Mouse (Mus musculus) urinary bladder, postnatal 36 days (tissue): ENCODE data around the gene Cpn2.

Source experiments
- DNase-seq, 2 experiments: peaks; one replicate each; pipeline ENCODE4 v3.0.0; 2022; ENCODE audit warnings: low spot score in 2 of 2, mixed read lengths in 1 of 2

Cpn2 gene

GRCm38 (mm10) chr16:30280676-30281297, 13.5 kb upstream of the Cpn2 start:
- no peak for DNase-seq

GRCm38 (mm10) chr16:30278406-30278805, 11.1 kb upstream of the Cpn2 start:
- no peak for DNase-seq

DNA sequence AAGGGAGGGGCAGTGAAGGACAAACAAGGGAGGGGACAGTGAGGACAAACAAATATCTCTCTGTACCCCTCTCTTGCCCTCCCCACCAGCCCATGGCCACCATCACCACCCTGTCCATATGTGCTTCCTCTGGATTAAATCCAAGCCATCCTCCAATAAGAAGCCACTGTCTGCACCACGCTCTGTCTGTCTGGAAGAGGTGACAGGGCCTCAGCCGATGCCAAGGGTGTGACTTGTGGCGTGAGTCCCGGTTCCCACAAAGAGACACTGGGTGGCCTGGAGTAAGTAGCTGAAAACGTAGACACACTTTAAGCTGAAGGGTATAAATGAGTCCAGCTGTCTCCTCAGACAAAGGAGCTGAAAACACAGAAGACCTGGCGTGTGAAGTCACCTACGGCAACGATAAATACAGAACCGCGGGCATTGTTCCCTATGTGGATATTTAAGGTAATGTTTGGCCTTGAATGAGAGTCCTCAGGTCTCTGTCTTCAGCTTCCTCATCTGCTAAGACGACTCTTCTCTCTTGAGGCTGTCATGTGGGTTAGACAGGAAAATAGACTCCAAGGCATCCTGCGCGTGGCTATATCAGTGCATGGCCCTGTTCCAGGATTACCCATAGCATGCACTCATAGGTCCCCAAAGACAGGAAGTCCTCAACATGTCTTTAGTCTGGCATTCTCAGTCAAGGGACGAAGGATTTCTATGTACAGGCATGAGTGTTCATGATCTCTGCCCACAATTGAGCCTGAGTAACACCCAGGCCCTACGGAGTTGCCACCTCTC, 8.4 kb upstream of the Cpn2 start:
- DNase-seq: no peak

- DNase-seq: no peak
Measured at GRCm38 (mm10) chr16:30273065-30273464, 5.8 kb upstream of the Cpn2 start.

DNA sequence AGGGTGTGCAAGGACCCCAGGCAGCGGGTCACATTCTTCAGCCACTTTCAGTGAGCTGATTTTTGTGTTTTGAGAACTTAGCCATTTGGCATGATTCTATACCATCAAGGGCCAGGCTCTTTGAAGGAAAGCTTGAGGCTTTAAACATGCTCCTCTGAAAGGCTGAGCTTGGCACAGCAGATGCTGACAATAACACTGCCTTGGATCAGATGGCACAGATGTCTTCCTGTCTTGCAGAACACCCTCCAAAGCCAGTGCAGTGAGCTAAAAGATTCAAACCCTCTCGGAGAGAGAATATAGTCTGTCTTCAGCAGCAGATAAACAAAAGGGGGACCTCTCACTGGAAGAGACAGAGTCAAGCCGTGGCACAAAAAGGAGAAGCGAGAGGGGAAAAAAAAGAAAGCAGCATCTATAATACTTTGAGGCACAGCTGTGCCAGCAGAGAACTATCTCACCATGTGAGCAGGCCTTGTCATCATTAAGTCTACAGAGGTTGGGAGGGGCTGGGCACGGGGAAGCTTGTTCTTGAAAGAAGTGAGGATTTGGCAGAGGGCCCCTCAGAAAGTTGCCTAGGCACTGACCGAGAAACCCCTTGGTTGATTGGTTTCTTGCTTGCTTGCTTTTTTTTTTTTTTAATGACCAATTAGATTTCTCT, 4.8 kb upstream of the Cpn2 start:
- DNase-seq: no peak

GRCm38 (mm10) chr16:30271223-30271761, 4.0 kb upstream of the Cpn2 start:
- no peak for DNase-seq

- no peak for DNase-seq
Measured at GRCm38 (mm10) chr16:30266561-30266960, 738 bp downstream of the Cpn2 start.

GRCm38 (mm10) chr16:30265611-30266010, 1.7 kb downstream of the Cpn2 start:
- no peak for DNase-seq

DNA sequence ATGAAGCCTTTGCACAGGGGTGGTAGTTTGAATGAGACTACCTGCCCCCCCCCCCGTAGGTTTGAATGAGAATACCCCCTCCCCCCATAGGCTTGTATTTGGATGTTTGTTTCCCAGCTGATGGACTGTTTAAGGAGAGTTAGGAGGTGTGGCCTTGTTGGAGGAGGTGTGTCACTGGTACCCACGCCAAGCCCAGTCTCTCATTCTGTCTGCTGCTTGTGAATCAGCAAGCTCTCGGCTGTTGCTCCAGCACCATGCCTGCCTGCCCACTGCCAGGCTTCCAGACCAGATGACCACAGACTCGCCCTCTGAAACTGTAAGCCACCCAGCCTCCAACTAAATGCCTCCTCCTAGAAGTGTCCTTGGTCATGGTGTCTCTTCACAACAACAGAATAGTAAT, 4.1 kb downstream of the Cpn2 start:
- DNase-seq: no peak

DNA sequence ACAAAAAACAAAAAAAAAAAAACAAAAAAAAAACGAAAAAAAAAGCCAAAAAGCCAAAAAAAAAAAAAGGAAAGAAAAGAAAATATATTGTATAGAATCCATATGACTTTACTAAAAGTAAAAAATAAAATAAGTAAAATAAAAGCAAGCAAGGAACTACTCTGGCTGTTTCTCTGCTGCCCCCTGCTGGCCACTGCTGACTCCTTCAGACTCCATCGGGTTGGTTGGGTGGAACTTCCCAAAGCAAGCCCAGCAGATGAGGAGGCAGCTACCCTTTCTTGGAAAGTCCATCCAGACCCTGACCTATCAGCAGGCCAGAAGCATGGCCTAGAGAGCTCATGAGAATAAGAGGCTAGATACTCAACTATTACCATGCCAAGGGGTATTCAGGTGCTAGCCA, 4.6 kb downstream of the Cpn2 start:
- peak; percentile 53 to 61 for DNase-seq

DNA sequence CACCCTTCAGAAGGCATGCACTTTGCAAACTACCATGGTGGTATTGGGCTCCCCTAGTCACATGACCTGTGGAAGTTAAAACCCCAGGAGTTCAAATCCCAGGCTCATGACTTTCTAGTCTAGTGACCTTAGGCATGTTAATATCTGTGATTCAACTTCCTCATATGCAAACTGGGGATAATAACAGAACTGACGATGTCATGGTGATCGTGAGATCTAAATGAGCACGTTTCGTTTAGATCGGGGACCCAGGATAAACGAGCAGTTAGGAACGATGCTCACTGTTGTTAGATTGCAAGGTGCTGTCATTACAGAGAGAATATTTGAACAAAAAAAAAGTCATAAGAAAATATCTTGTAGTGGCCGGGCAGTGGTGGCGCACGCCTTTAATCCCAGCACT, 5.1 kb downstream of the Cpn2 start:
- no peak for DNase-seq

DNA sequence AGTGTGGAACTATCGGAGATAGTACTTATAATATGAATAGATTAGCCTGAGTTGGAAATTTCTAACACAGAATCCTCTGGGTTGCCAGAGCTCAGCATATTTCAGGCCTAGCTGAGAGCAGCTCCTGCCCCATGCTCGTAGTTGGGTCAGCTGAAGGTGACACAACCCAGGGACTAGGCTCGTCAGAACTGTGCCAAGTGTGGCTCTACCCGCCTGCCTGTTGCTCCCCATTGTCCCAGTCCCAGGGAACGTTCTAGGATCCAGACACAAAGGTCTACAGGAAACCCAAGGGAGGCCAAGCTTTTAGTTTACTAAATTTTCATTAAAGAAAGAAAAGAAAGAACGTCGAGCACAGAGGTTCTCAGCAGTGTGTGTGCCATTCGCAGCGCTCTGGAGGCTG, 6.0 kb downstream of the Cpn2 start:
- no peak for DNase-seq

DNA sequence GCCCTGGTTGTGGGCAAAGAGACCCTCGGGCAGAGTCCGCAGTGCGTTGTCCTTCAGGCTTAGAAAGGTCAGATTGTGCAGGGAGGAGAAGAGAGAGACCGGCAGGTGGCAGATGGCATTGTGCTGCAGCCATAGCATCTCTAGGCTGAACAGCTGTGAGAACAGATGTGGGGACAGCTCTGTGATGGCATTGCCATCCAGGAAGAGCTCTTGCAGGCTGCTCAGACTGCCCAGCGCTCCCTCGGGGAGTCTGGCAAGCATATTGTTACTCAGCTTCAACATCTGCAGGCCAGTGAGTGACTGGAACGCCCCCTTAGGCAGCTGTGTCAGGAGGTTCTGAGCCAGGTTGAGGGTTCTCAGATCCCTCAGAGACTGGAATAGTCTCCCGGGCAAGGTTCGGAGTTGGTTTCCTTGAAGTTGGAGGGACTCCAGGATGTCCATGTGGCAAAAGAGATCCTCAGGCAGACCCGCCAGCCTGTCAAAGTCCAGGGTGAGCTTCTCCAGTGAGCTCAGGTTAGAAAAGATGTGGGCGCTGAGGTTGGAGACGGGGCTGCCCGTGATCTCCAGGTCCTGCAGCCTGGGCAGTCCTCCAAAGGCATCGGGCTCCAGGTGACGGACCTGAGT, 7.2 kb downstream of the Cpn2 start:
- DNase-seq: no peak

DNA sequence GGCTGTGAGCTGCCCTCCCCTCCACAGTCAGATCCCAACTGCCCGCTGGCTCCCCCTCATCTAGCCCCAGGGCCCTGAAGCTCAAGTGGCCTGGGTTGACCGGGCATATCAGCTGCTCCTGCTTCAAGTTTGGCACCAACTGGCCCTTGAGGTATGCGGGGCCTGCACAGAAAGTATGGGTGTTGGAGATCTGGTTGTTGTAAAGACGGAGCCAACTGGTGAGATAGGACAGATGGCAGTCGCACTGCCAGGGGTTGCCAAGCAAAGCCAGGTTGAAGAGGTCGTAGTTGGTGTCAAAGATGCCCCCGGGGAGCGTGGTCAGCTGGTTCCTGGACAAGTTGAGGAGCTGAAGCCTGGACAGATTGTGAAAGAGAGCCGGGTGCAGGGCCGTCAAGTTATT, 7.9 kb downstream of the Cpn2 start:
- peak in 1 of 2 experiments; percentile 28 for DNase-seq

- DNase-seq: no peak
Measured at GRCm38 (mm10) chr16:30258441-30258840, 8.9 kb downstream of the Cpn2 start.

GRCm38 (mm10) chr16:30257718-30258117, 9.6 kb downstream of the Cpn2 start:
- DNase-seq: no peak

DNA sequence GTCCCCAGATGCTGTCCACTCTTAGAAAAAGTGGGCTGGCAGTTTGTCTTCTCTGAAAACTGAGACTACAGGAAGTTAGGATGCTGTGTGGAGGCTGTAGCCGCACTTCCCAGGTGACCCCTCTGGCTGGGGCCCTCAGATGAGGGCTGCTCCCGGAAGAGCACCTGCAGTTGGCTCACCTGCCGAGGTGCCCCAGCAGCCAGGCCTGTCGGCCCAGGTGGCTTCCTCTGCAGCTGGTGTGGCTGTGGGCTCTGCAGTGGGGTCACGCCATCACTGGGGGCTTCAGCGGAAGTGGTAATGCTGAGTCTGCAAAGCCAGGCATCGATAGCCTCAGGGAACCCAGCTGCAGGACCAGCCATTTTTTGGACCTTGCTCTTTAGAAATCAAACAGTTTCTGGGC, 12.2 kb downstream of the Cpn2 start:
- DNase-seq: no peak

DNA sequence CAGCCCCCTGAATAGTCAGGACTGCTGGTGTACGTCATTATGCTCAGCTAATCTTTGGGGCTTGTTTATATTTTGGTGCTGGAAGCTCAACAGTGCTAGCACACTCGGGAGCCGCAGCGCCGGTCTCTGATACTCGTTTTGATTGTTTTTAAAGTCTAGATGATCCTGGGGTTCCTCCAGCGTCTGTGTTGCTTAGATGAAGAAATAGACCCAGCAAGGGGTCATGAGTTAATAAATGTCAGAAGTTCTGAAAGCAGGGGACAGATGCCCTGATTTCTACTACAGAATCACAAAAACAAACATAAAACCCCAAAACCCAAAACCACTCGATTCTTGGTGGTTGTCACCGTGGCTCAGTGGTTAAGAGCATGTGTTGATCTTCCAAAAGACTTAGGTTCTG, 13.4 kb downstream of the Cpn2 start:
- no peak for DNase-seq

- DNase-seq: no peak
Measured at GRCm38 (mm10) chr16:30253374-30253773, 13.9 kb downstream of the Cpn2 start.

GRCm38 (mm10) chr16:30252003-30252418, 15.3 kb downstream of the Cpn2 start:
- DNase-seq: peak; percentile 72 to 82

- peak in 1 of 2 experiments; percentile 24 for DNase-seq
Measured at GRCm38 (mm10) chr16:30244037-30244700, 23.1 kb downstream of the Cpn2 start.

GRCm38 (mm10) chr16:30241623-30242022, 25.7 kb downstream of the Cpn2 start:
- no peak for DNase-seq
